Mouse (Mus musculus) 416B (cell line): ENCODE results near the gene Mmadhc.

Experiments
- DNase-seq: peaks from one replicate; pipeline ENCODE4 v3.0.0; 2011; ENCODE audit warnings: low read depth

Gene Mmadhc

DNA sequence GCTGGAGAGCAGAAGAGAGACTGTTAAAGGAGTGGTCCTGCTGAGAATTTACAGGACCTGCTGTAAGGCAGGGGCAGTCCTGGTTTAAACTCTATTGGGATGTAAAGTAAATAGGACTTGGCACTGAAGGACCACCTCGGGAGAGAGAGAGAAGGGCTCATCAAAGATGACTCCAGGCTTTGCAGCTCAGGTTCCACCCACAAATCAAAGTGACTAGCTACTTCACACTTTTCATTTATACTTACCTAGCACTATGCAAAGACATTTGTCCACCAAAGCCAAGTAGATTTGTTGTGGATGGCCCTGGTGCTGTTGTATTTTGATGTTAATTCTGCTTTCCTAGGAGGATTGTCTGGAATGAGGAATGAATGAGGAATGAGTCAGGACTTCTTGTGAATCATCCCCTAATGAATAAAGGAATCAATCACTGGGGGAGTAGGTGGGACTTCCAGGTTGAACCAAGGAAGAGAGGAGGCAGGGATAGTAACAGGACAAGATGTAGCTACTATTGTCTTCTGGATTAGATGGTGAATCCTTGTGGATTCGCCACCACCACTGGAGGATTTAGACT, 31.3 kb downstream of the Mmadhc start:
- no peak for DNase-seq

DNA sequence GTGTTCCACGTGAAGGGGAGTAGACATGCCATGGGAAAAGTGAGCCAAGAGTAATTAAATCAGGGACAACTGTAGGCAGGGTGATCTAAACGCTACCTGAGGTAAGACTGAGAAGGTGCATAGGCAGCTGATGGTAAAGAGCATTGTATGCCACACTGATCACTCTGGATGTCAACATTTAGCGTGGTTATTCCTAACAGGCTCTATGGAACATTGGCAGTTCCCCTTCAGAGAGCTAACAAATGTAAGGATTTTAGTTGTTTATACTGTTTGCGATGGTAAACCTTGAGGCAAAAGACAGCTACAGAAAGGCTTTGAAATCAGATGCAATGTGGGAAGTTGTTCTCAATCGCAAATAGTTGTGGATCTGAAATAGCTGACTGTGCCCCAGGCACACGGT, 32.5 kb downstream of the Mmadhc start:
- DNase-seq: no peak

GRCm38 (mm10) chr2:50254955-50255354, 41.6 kb downstream of the Mmadhc start:
- DNase-seq: no peak

- no peak for DNase-seq
Measured at GRCm38 (mm10) chr2:50248551-50248950, 48.0 kb downstream of the Mmadhc start.

- no peak for DNase-seq
Measured at GRCm38 (mm10) chr2:50233491-50233890, 63.1 kb downstream of the Mmadhc start.
